Mouse (Mus musculus): ENCODE data around the gene 0610030E20Rik. TPM values are rescaled to one million over a fixed set of nuclear protein-coding genes. Genes with fewer than 3 reads are reported as not detected.

The 0610030E20Rik gene
- total and polyA plus RNA-seq, 2 experiments from 2014 or later, result 11.9 to 12.0 TPM

- TF ChIP-seq CTCF (IDR thresholded peaks at IDR 0.05; ENCODE audit: low read depth) (no peak), EP300 (IDR thresholded peaks at IDR 0.05; ENCODE audit: low read depth) (no peak)
- Histone ChIP-seq H3K27me3 (ENCODE audit: control insufficient read depth, insufficient read depth, low read length) (no peaks in the 10 kb centered on the region), H3K4me3 (ENCODE audit: low read depth, low read length) (no peak overlapping the region), H3K4me2 (ENCODE audit: low read depth, low read length) (no peak overlapping the region), H3K9ac (replicated peaks; ENCODE audit: low read depth, low read length) (no peak overlapping the region), H3K4me1 (ENCODE audit: control insufficient read depth, insufficient read depth) (peaks cover 13% of the 10 kb centered on the region), H3K9me3 (replicated peaks; ENCODE audit: control insufficient read depth, low read length) (no peaks in the 10 kb centered on the region), H3K27ac (ENCODE audit: low read depth) (peak overlapping the region; percentile 75), H3K36me3 (replicated peaks; ENCODE audit: control insufficient read depth, insufficient read depth, low read length) (peaks cover 12% of the 10 kb centered on the region)
- 45% methylated on average over 11 of the region's 11 CpGs for WGBS
- DNase-seq (ENCODE audit: low spot score), result peak; percentile 59
- peak; percentile 87 for ATAC-seq (ENCODE audit: insufficient read depth, low read depth)
Observed at GRCm38 (mm10) chr6:72313124-72313867, 33.8 kb upstream of the 0610030E20Rik start.

- H3K36me3 ChIP-seq (replicated peaks; ENCODE audit: control insufficient read depth, insufficient read depth, low read length), result peaks cover 32% of the 10 kb centered on the region
- TF ChIP-seq CTCF (IDR thresholded peaks at IDR 0.05; ENCODE audit: low read depth), result no peak
- no peak for TF ChIP-seq EP300 (IDR thresholded peaks at IDR 0.05; ENCODE audit: low read depth)
- ATAC-seq (ENCODE audit: insufficient read depth, low read depth) (no peak), DNase-seq (ENCODE audit: low spot score) (no peak)
- H3K9ac ChIP-seq (replicated peaks; ENCODE audit: low read depth, low read length), result no peak overlapping the region
- no peak overlapping the region for H3K27ac ChIP-seq (ENCODE audit: low read depth)
- H3K4me1 ChIP-seq (ENCODE audit: control insufficient read depth, insufficient read depth), result peaks cover 13% of the 10 kb centered on the region
- WGBS, result 65% methylated on average over 2 of the region's 2 CpGs
- H3K4me3 ChIP-seq (ENCODE audit: low read depth, low read length), result no peak overlapping the region
- H3K4me2 ChIP-seq (ENCODE audit: low read depth, low read length), result no peak overlapping the region
- H3K9me3 ChIP-seq (replicated peaks; ENCODE audit: control insufficient read depth, low read length), result no peaks in the 10 kb centered on the region
- no peaks in the 10 kb centered on the region for H3K27me3 ChIP-seq (ENCODE audit: control insufficient read depth, insufficient read depth, low read length)
Observed at GRCm38 (mm10) chr6:72315384-72315783, 31.7 kb upstream of the 0610030E20Rik start.

GRCm38 (mm10) chr6:72316044-72316443 is 31.1 kb upstream of the 0610030E20Rik start:
- Histone ChIP-seq H3K27me3 (ENCODE audit: control insufficient read depth, insufficient read depth, low read length) (no peaks in the 10 kb centered on the region), H3K4me2 (ENCODE audit: low read depth, low read length) (no peak overlapping the region), H3K4me3 (ENCODE audit: low read depth, low read length) (no peak overlapping the region), H3K4me1 (ENCODE audit: control insufficient read depth, insufficient read depth) (peaks cover 13% of the 10 kb centered on the region), H3K36me3 (replicated peaks; ENCODE audit: control insufficient read depth, insufficient read depth, low read length) (peaks cover 39% of the 10 kb centered on the region), H3K9me3 (replicated peaks; ENCODE audit: control insufficient read depth, low read length) (no peaks in the 10 kb centered on the region), H3K27ac (ENCODE audit: low read depth) (no peak overlapping the region; the same call in 1 of the 2 replicates), H3K9ac (replicated peaks; ENCODE audit: low read depth, low read length) (no peak overlapping the region)
- ATAC-seq (ENCODE audit: insufficient read depth, low read depth), result no peak
- WGBS, result 13% methylated on average over 1 of the region's 1 CpGs
- DNase-seq (ENCODE audit: low spot score), result no peak
- TF ChIP-seq CTCF (IDR thresholded peaks at IDR 0.05; ENCODE audit: low read depth) (no peak), EP300 (IDR thresholded peaks at IDR 0.05; ENCODE audit: low read depth) (no peak)

GRCm38 (mm10) chr6:72318440-72318839 is 28.7 kb upstream of the 0610030E20Rik start:
- 85% methylated on average over 5 of the region's 5 CpGs for WGBS
- Histone ChIP-seq H3K9ac (replicated peaks; ENCODE audit: low read depth, low read length) (no peak overlapping the region), H3K36me3 (replicated peaks; ENCODE audit: control insufficient read depth, insufficient read depth, low read length) (peaks cover 61% of the 10 kb centered on the region)

GRCm38 (mm10) chr6:72319019-72319418 is 28.1 kb upstream of the 0610030E20Rik start:
- no peak overlapping the region; the same call in 1 of the 2 replicates for H3K27ac ChIP-seq (ENCODE audit: low read depth)
- DNase-seq (ENCODE audit: low spot score) (peak; percentile 68), ATAC-seq (ENCODE audit: insufficient read depth, low read depth) (peak; percentile 40; the same call in 1 of the 2 replicates)
- H3K36me3 ChIP-seq (replicated peaks; ENCODE audit: control insufficient read depth, insufficient read depth, low read length), result peaks cover 67% of the 10 kb centered on the region
- no peaks in the 10 kb centered on the region for H3K27me3 ChIP-seq (ENCODE audit: control insufficient read depth, insufficient read depth, low read length)
- no peak overlapping the region for H3K4me3 ChIP-seq (ENCODE audit: low read depth, low read length)
- no peaks in the 10 kb centered on the region for H3K4me1 ChIP-seq (ENCODE audit: control insufficient read depth, insufficient read depth)
- TF ChIP-seq CTCF (IDR thresholded peaks at IDR 0.05; ENCODE audit: low read depth) (peak; percentile 67), EP300 (IDR thresholded peaks at IDR 0.05; ENCODE audit: low read depth) (no peak)
- no peak overlapping the region for H3K4me2 ChIP-seq (ENCODE audit: low read depth, low read length)
- H3K9ac ChIP-seq (replicated peaks; ENCODE audit: low read depth, low read length), result no peak overlapping the region
- WGBS, result 51% methylated on average over 11 of the region's 11 CpGs
- no peaks in the 10 kb centered on the region for H3K9me3 ChIP-seq (replicated peaks; ENCODE audit: control insufficient read depth, low read length)

More at GRCm38 (mm10) chr6:72318440-72318839, 28.7 kb upstream of the 0610030E20Rik start:
- TF ChIP-seq CTCF (IDR thresholded peaks at IDR 0.05; ENCODE audit: low read depth), result no peak
- no peak for TF ChIP-seq EP300 (IDR thresholded peaks at IDR 0.05; ENCODE audit: low read depth)
- no peak overlapping the region for H3K27ac ChIP-seq (ENCODE audit: low read depth)
- ATAC-seq (ENCODE audit: insufficient read depth, low read depth) (no peak), DNase-seq (ENCODE audit: low spot score) (no peak)
- no peak overlapping the region for H3K4me3 ChIP-seq (ENCODE audit: low read depth, low read length)
- no peaks in the 10 kb centered on the region for H3K27me3 ChIP-seq (ENCODE audit: control insufficient read depth, insufficient read depth, low read length)
- no peak overlapping the region for H3K4me2 ChIP-seq (ENCODE audit: low read depth, low read length)
- peaks cover 4% of the 10 kb centered on the region; the same call in 1 of the 2 replicates for H3K4me1 ChIP-seq (ENCODE audit: control insufficient read depth, insufficient read depth)
- H3K9me3 ChIP-seq (replicated peaks; ENCODE audit: control insufficient read depth, low read length), result no peaks in the 10 kb centered on the region

Measured in heart, postnatal 0 days (tissue).